Mouse (Mus musculus): ENCODE results near the gene Polrmt. TPM values are rescaled to one million over a fixed set of nuclear protein-coding genes. Genes with fewer than 3 reads are reported as not detected.
A peak's percentile ranks its signal among the peaks of the same experiment; 100 is the strongest.

The Polrmt gene
- polyA plus RNA-seq, 1 experiment from 2014 or later, result 63.8 TPM

DNA sequence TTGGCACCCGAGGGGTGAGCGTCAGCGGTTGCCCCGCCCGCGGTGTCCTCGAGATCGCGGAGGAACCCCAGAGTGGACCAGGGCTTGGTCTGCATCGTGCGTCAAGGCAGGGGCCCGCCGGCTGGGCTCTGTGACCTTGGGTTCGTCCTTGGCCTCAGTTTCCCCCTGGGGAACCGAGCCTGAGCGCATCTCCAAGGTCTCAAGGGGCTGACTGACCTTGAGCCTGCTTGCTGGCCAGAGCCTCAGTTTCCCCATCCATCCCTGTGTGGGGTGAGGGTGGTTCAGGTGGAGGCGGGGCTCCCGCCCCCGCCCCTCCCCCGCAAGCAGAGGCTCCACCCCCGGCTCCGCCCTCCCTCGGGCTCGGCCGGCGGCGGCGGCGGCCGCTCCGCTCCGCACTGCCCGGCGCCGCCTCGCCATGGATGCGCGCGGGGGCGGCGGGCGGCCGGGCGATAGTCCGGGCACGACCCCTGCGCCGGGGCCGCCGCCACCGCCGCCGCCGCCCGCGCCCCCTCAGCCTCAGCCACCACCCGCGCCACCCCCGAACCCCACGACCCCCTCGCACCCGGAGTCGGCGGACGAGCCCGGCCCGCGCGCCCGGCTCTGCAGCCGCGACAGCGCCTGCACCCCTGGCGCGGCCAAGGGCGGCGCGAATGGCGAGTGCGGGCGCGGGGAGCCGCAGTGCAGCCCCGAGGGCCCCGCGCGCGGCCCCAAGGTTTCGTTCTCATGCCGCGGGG is 30.0 kb downstream of the Polrmt start, which contains the start of gene Hcn2:
Gene Hcn2, plus strand, starts transcription at position 381 of the 734 bp plus-strand sequence.
- peak within 1 kb of the TSS; percentile 99 for H3K4me2 ChIP-seq (replicated peaks; ENCODE audit: low read depth, low read length)
- peak within 1 kb of the TSS; percentile 62 for H3K4me3 ChIP-seq (ENCODE audit: low read length)
- WGBS, result 1% methylated on average over 67 of the region's 91 CpGs
- no peaks in the 10 kb centered on the region for H3K9me3 ChIP-seq (ENCODE audit: low read length)
- ATAC-seq (ENCODE audit: low FRiP score, low TSS enrichment), result peak; percentile 47
- peak within 1 kb of the TSS; percentile 38 for H3K9ac ChIP-seq (replicated peaks; ENCODE audit: low read length)
- no peak within 1 kb of the TSS for H3K27ac ChIP-seq (ENCODE audit: low read length)
- H3K4me1 ChIP-seq (ENCODE audit: insufficient read depth, low read length), result peaks cover 13% of the 10 kb centered on the region
- peaks cover 8% of the 10 kb centered on the region for H3K36me3 ChIP-seq (ENCODE audit: insufficient read depth, low read length)
- peaks cover 49% of the 10 kb centered on the region for H3K27me3 ChIP-seq (ENCODE audit: insufficient read depth, low read length)

DNA sequence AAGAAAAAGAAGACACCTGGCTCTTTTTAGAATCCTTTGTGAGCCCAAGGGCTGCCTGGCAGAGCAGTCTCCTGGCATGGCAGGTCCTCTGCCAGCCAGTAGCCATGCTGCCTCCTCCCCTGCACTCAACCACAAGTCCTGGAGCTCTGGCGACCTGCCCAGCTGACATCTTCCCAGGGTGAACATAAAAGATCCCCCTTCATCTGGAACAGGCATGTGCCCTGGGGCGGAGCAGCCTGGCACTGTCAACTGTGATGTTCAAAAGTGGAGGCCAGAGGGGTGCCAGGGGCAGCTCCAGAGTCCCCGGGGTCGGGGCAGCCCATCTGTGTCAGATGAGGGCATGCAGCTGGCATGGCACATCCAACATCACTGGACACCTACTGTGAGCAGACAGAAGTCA is 31.4 kb downstream of the Polrmt start:
- Histone ChIP-seq H3K27ac (ENCODE audit: low read length) (no peak overlapping the region), H3K4me3 (ENCODE audit: low read length) (no peak overlapping the region), H3K36me3 (ENCODE audit: insufficient read depth, low read length) (peaks cover 22% of the 10 kb centered on the region), H3K27me3 (ENCODE audit: insufficient read depth, low read length) (peaks cover 49% of the 10 kb centered on the region), H3K9me3 (ENCODE audit: low read length) (no peaks in the 10 kb centered on the region), H3K9ac (replicated peaks; ENCODE audit: low read length) (no peak overlapping the region), H3K4me1 (ENCODE audit: insufficient read depth, low read length) (peaks cover 13% of the 10 kb centered on the region), H3K4me2 (replicated peaks; ENCODE audit: low read depth, low read length) (no peak overlapping the region)
- WGBS, result 66% methylated on average over 4 of the region's 4 CpGs
- no peak for ATAC-seq (ENCODE audit: low FRiP score, low TSS enrichment)

DNA sequence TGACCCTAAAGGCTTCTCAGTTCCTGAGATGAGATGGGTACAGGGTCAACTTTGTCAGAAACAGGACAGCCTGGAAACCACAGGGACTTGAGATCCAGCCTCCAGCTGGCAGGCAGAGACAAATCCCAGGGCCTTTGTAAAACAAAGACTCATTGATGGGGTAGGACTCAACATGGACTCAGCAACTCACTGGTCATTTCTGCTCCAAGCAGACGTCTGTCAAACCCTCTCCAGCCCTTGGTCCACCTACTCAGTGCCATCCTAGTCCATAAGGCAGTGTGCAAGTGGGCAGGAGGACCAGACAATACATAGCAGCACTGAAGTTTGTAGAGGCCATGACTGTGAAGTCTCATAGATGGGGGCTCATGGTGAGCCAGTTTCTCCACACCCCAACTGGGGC is 33.2 kb downstream of the Polrmt start:
- 42% methylated on average over 1 of the region's 1 CpGs for WGBS
- Histone ChIP-seq H3K27me3 (ENCODE audit: insufficient read depth, low read length) (peaks cover 37% of the 10 kb centered on the region), H3K27ac (ENCODE audit: low read length) (no peak overlapping the region), H3K4me2 (replicated peaks; ENCODE audit: low read depth, low read length) (no peak overlapping the region), H3K4me1 (ENCODE audit: insufficient read depth, low read length) (peaks cover 13% of the 10 kb centered on the region), H3K9ac (replicated peaks; ENCODE audit: low read length) (no peak overlapping the region), H3K36me3 (ENCODE audit: insufficient read depth, low read length) (peaks cover 33% of the 10 kb centered on the region), H3K9me3 (ENCODE audit: low read length) (no peaks in the 10 kb centered on the region), H3K4me3 (ENCODE audit: low read length) (no peak overlapping the region)
- no peak for ATAC-seq (ENCODE audit: low FRiP score, low TSS enrichment)

GRCm38 (mm10) chr10:79712499-79713126 is 33.8 kb downstream of the Polrmt start:
- ATAC-seq (ENCODE audit: low FRiP score, low TSS enrichment), result peak; percentile 21; the same call in 1 of the 2 replicates
- peaks cover 34% of the 10 kb centered on the region for H3K36me3 ChIP-seq (ENCODE audit: insufficient read depth, low read length)
- peaks cover 32% of the 10 kb centered on the region for H3K27me3 ChIP-seq (ENCODE audit: insufficient read depth, low read length)
- H3K27ac ChIP-seq (ENCODE audit: low read length), result no peak overlapping the region
- H3K4me1 ChIP-seq (ENCODE audit: insufficient read depth, low read length), result peaks cover 13% of the 10 kb centered on the region
- no peak overlapping the region for H3K4me2 ChIP-seq (replicated peaks; ENCODE audit: low read depth, low read length)
- WGBS, result 19% methylated on average over 4 of the region's 6 CpGs
- H3K9ac ChIP-seq (replicated peaks; ENCODE audit: low read length), result no peak overlapping the region
- no peaks in the 10 kb centered on the region for H3K9me3 ChIP-seq (ENCODE audit: low read length)
- H3K4me3 ChIP-seq (ENCODE audit: low read length), result no peak overlapping the region

DNA sequence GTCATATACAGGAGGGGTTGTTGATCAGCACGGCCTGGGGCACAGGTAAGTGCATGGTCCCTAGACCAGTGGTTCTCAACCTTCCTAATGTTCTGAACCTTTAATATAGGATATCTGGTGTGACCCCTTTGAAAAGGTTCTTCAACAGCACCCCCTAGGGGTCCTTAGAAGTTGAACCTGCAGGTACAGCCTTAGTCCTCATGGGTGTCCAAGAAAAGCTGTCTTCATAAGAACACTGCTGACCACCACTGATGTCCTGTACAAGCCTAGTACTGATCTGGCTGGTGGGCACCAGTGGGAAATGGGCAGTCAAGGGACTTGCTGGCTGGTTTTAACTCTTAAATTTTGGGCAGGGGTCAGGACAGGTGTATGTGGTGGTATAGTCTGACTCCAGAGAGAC is 34.4 kb downstream of the Polrmt start:
- H3K36me3 ChIP-seq (ENCODE audit: insufficient read depth, low read length), result peaks cover 40% of the 10 kb centered on the region
- peaks cover 15% of the 10 kb centered on the region for H3K4me1 ChIP-seq (ENCODE audit: insufficient read depth, low read length)
- H3K27me3 ChIP-seq (ENCODE audit: insufficient read depth, low read length), result peaks cover 26% of the 10 kb centered on the region
- ATAC-seq (ENCODE audit: low FRiP score, low TSS enrichment), result no peak
- no peak overlapping the region for H3K4me2 ChIP-seq (replicated peaks; ENCODE audit: low read depth, low read length)
- no peak overlapping the region for H3K27ac ChIP-seq (ENCODE audit: low read length)
- H3K4me3 ChIP-seq (ENCODE audit: low read length), result no peak overlapping the region
- H3K9me3 ChIP-seq (ENCODE audit: low read length), result no peaks in the 10 kb centered on the region
- H3K9ac ChIP-seq (replicated peaks; ENCODE audit: low read length), result no peak overlapping the region
- 76% methylated on average over 1 of the region's 1 CpGs for WGBS

DNA sequence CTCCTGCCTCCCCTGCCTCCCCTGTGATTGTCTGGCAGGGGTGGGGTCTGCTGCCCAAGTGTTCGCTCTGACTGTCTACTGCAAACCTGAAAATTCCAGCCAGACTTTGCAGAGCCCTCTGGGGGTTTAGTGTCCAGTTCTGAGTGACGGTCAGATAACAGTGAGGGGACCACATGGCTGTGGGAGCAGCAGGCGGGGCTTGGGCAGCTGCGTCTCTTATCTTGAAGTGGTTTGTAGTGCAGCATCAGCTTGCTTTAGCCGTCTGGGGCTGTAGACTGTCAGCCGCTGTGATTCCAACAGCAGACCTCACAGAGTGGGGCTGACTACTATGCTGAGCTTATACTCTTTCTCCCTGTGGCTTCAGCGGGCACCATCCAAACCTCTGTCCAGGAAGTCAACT is 37.1 kb downstream of the Polrmt start:
- Histone ChIP-seq H3K4me2 (replicated peaks; ENCODE audit: low read depth, low read length) (no peak overlapping the region), H3K9me3 (ENCODE audit: low read length) (no peaks in the 10 kb centered on the region), H3K27ac (ENCODE audit: low read length) (no peak overlapping the region), H3K4me3 (ENCODE audit: low read length) (no peak overlapping the region), H3K4me1 (ENCODE audit: insufficient read depth, low read length) (peaks cover 26% of the 10 kb centered on the region), H3K9ac (replicated peaks; ENCODE audit: low read length) (no peak overlapping the region), H3K36me3 (ENCODE audit: insufficient read depth, low read length) (peaks cover 42% of the 10 kb centered on the region), H3K27me3 (ENCODE audit: insufficient read depth, low read length) (no peaks in the 10 kb centered on the region)
- WGBS, result 80% methylated on average over 7 of the region's 7 CpGs
- ATAC-seq (ENCODE audit: low FRiP score, low TSS enrichment), result no peak

- H3K27ac ChIP-seq (ENCODE audit: low read length), result no peak overlapping the region
- 89% methylated on average over 21 of the region's 21 CpGs for WGBS
- no peak for ATAC-seq (ENCODE audit: low FRiP score, low TSS enrichment)
These were observed 37.7 kb downstream of the Polrmt start for GRCm38 (mm10) chr10:79708668-79709067.

DNA sequence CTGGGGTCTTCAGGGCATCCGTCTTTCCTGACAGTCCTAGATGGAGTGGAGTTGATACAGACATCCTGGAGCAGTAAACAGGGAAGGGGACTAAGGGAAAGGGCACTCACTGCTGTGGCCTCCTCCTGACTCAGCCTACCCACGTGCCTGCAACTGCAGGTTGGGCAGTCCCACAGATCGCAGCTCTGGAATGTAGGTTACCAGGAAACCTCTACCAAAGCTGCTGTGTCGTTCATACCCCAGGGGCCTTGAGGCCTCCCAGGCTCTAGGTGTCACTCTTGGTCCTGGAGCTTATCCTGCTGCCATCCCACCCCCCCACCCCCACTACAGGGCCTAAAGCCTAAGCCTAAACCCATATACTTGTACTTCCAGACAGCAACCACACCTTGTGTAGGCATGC is 38.6 kb downstream of the Polrmt start:
- no peaks in the 10 kb centered on the region for H3K27me3 ChIP-seq (ENCODE audit: insufficient read depth, low read length)
- no peak overlapping the region for H3K9ac ChIP-seq (replicated peaks; ENCODE audit: low read length)
- no peak overlapping the region for H3K4me2 ChIP-seq (replicated peaks; ENCODE audit: low read depth, low read length)
- peaks cover 42% of the 10 kb centered on the region for H3K36me3 ChIP-seq (ENCODE audit: insufficient read depth, low read length)
- WGBS, result 69% methylated on average over 4 of the region's 4 CpGs
- H3K4me1 ChIP-seq (ENCODE audit: insufficient read depth, low read length), result peaks cover 26% of the 10 kb centered on the region
- no peak overlapping the region for H3K27ac ChIP-seq (ENCODE audit: low read length)
- H3K4me3 ChIP-seq (ENCODE audit: low read length), result no peak overlapping the region
- no peaks in the 10 kb centered on the region for H3K9me3 ChIP-seq (ENCODE audit: low read length)
- no peak for ATAC-seq (ENCODE audit: low FRiP score, low TSS enrichment)

More at GRCm38 (mm10) chr10:79708668-79709067, 37.7 kb downstream of the Polrmt start:
- Histone ChIP-seq H3K4me3 (ENCODE audit: low read length) (no peak overlapping the region), H3K9ac (replicated peaks; ENCODE audit: low read length) (no peak overlapping the region), H3K4me1 (ENCODE audit: insufficient read depth, low read length) (peaks cover 26% of the 10 kb centered on the region), H3K36me3 (ENCODE audit: insufficient read depth, low read length) (peaks cover 42% of the 10 kb centered on the region), H3K4me2 (replicated peaks; ENCODE audit: low read depth, low read length) (no peak overlapping the region), H3K27me3 (ENCODE audit: insufficient read depth, low read length) (no peaks in the 10 kb centered on the region), H3K9me3 (ENCODE audit: low read length) (no peaks in the 10 kb centered on the region)

DNA sequence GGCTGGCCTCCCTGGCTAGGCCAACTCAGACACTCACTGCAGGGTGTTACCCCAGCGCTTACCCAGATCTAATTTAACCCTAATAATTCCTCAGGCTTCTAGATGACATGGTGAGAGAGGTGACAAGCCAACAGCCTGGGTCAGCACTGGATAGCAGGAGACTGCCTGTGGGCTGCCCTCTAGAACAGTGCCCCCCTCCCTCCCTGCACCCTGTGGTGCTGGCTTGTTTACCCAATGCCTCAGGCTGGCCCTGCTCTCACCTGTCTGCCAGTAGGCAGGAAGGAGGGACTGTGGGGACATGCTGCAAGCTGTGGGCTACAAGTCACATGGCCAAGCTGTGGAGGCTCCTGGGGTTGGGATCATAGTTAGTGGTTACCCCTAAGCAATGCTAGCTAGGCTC is 39.2 kb downstream of the Polrmt start:
- Histone ChIP-seq H3K9ac (replicated peaks; ENCODE audit: low read length) (no peak overlapping the region), H3K9me3 (ENCODE audit: low read length) (no peaks in the 10 kb centered on the region), H3K4me3 (ENCODE audit: low read length) (no peak overlapping the region), H3K4me1 (ENCODE audit: insufficient read depth, low read length) (peaks cover 26% of the 10 kb centered on the region), H3K36me3 (ENCODE audit: insufficient read depth, low read length) (peaks cover 41% of the 10 kb centered on the region), H3K27me3 (ENCODE audit: insufficient read depth, low read length) (no peaks in the 10 kb centered on the region), H3K27ac (ENCODE audit: low read length) (no peak overlapping the region), H3K4me2 (replicated peaks; ENCODE audit: low read depth, low read length) (no peak overlapping the region)
- no peak for ATAC-seq (ENCODE audit: low FRiP score, low TSS enrichment)
- 80% methylated on average over 1 of the region's 1 CpGs for WGBS

Measured in kidney, embryonic 16.5 days (tissue).